Mouse (Mus musculus): ENCODE data around the gene Large1. TPM values are rescaled to one million over a fixed set of nuclear protein-coding genes. Genes with fewer than 3 reads are reported as not detected.
"Not testable (repeated sequence)": the region's sequence is repeated elsewhere in the genome, so short reads cannot be mapped to it uniquely, and the experiment has no call there.

The Large1 gene
- under 1 TPM in 1 of 3 experiments, not detected in 2; 0.51 TPM for polyA plus RNA-seq (2017; shearing (Covaris generic))

- peak; percentile 88 for ATAC-seq
These were observed at the start of gene Large1 for GRCm38 (mm10) chr8:73353108-73353793. Gene Large1 (minus strand): TSS chr8:73353540.

DNA sequence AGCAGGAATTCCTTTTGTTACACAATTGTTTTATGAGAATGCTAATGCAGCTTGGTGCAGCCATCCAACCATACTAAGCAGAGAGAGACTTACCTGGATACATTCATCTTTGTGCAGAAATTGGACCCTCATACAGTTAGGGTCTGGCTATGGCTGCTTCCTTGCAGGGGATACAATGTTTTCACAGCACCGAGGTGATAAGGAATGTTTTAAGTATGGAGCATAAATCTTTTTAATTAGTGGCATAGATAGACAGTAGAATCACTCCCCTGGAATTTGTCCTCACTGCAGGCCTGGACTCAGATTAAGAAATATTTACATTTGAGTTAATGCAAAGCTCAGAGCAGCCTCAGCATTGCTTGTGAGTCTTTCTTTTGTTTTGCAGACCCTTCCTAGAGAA, 47.0 kb upstream of the Large1 start:
- ATAC-seq = no peak

- ATAC-seq = not testable (repeated sequence)
These were observed 19.7 kb upstream of the Large1 start for GRCm38 (mm10) chr8:73373001-73373400.

DNA sequence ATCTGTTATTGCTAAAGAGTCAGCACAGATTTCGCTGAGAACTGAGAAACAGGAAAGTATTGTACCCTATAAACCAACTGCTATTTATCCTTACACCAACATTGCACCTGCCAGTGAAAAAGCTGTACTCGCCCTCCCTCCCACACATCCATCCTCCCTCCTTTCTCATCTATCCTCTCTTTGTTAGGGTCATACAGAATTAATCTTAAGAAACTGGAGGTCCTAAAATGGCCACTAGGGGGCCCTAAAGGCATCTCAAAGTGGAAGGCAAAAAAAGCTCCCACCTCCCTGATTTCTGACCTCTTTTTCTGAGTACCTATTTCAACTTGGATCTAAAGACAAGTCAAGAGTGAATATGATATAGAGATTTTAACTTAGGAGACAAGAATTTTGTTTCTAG, 2.6 kb upstream of the Large1 start:
- ATAC-seq = peak; percentile 14

DNA sequence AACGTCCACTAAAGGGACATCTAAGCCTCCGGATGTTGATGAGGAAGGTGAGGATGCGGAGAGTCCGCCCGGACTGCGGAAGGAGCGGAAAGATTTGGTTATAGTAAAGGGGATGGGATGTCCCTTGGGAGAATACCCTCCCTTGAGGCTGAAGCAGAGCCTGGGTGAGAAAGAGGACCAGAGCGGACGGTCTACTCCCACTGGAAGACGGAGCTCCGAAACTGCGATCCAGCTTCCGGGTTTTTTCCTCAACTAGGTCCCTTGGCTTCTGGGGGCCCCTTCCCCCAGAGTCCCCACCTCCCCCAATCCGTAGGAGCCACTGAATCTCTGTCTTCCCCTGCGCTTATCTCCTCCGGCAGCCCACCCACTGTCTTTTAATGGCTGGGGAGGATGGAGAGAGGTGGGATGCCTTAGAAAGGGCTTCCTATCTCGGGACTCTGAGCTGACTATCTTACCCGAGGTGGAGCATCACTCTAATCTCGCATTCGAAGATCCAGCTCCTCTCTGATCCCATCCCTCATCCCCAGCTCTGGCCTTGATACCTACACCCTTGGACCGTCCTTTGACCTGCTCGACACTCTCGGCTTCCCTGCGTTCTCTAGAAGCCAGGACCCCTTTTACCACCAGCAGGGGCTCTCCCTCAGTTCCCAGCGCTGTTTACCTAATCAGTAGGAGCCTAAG, 1.0 kb upstream of the Large1 start:
- peak; percentile 6 for ATAC-seq

DNA sequence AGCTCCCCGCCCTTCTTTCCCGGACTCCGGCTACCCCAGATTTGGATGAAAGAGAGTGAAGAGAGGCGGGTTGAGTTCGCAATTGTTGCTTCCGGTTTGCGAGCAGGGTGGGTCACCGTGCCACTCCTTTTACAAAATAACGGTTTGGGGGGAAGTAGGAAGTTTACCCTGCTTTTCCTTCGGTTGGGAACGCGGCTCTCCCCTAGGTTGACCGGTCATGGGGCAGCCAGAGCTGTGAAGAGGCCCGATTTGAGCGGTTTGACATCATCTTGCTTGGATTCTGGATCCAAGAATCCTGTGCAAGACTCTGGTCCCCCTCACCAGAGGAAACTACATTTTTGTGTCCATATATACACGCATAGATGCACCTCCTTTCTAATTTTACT, 447 bp upstream of the Large1 start:
- peak; percentile 1 for ATAC-seq

- ATAC-seq = no peak
These were observed 836 bp downstream of the Large1 start for GRCm38 (mm10) chr8:73352301-73353107.

GRCm38 (mm10) chr8:73350366-73350765, 3.0 kb downstream of the Large1 start:
- no peak for ATAC-seq

DNA sequence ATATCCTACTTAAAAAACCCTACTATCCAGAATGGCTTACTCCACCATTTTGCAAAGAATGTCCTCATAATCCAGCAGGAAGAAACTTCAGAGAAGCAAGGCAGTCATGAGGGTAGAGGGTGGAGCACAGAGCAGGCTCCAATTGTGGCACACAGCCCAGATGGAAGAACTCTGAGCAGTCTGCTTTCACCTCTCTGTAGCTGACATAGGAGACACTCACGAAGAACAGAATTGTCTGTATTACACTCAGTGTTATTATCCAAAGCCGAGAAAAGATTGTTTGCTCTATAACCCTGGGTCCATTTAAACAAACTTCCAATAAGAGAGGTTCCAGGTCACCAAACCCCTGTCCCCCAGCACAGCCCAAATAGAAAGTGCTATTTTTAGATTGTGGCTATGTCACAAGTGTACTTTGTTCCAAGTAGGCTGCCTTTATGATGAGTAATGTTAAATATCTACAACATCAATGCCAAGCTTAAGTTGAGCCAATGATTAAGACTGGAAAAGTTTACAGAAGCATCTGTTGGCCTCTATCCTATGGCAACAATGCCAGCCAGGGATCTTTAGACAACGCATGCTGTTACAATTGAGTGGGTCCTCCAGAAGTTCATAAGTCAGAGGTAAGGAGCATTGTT, 10.5 kb downstream of the Large1 start:
- no peak for ATAC-seq

DNA sequence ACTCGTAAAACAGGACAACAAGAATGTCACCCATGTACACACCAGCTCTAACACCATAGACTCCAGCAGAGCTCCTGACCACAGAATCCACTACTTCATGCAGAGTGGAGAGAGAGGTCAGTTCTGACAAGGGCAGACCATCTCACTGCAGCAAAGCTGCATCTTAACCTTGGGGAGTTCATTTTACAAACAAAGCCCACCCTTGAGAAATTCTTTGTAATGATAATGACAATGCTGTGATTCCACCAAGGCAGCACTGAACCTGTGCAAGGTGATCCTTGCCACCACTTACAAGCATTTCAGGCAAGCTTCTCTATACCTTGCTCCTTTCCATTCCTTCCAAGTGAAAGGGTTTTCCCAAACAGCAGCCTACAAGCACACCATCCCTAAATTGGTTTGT, 16.5 kb downstream of the Large1 start:
- ATAC-seq = no peak

GRCm38 (mm10) chr8:73329131-73329530, 24.2 kb downstream of the Large1 start:
- no peak for ATAC-seq

DNA sequence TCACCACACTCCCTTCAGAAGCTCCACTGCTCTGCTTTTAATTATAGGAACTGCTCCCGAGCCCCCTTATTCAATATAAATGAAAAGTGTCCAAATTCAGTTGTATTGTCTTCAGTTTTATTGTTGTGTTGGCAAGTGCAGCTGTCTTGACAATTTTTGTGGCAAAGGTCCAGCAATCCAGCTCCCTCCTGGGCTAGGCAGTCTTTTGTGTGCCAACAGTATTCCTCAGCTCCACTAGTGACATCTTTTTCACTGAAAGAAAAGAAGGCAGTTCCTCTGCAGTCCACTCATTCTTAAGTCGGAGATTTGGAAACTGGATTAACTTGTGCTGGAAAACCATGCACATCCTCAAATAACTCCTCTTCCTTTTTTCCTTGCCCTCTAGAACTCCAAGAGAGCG, 25.3 kb downstream of the Large1 start:
- no peak for ATAC-seq

- no peak for ATAC-seq
These were observed 28.7 kb downstream of the Large1 start for GRCm38 (mm10) chr8:73324667-73325066.

DNA sequence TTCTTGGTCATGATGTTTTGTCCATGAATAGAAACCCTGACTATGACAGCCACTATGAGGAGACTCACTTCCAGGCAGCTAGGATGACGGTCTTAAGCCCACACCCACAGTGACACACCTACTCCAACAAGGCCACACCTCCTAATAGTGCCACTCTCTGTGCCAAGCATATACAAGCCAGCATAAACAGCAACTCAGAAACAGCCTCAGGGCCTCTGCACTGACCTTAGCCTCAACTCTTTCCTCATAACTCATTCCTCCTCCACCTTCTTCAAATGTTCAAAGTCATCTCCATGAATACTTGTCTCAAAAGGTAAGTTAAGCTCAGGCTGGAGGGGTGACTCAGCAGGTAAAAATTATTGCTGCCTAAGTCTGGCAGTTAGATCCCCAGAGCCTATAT, 29.7 kb downstream of the Large1 start:
- ATAC-seq = no peak

DNA sequence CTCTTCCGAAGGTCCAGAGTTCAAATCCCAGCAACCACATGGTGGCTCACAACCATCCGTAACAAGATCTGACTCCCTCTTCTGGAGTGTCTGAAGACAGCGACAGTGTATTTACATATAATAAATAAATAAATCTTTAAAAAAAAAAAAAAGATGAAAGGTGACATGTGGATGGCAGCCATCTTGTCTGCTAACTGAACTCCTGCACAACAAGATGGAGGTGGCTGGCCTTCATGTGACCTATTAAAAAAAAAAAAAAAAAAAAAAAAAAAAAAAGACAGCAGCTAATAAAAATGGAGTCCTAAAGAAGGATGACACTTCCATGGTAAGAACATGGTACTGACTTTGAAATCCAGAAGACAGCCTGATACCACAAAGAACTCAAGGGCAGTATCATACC, 33.8 kb downstream of the Large1 start:
- ATAC-seq = not testable (repeated sequence)

DNA sequence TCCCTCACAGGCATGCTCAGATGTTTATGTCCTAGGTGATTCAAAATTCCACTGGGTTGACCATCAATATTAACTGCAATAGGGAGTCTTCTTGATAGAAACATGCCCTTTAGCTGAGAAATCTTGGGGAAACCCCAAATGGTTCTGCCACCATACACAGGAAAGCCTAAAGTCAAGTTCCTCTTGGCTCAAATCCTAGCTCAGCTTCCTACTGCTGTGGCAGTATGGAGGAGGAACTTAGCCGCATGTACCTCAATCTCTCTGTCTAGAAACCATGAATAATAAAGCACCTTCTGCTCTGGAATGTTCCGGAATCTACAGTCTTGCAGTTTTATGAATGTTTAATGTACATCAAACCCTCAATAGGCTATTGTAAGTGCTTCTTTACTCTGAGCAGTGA, 39.4 kb downstream of the Large1 start:
- ATAC-seq = no peak

- ATAC-seq = no peak
These were observed 40.4 kb downstream of the Large1 start for GRCm38 (mm10) chr8:73312714-73313607.

GRCm38 (mm10) chr8:73310471-73310870, 42.9 kb downstream of the Large1 start:
- no peak for ATAC-seq

DNA sequence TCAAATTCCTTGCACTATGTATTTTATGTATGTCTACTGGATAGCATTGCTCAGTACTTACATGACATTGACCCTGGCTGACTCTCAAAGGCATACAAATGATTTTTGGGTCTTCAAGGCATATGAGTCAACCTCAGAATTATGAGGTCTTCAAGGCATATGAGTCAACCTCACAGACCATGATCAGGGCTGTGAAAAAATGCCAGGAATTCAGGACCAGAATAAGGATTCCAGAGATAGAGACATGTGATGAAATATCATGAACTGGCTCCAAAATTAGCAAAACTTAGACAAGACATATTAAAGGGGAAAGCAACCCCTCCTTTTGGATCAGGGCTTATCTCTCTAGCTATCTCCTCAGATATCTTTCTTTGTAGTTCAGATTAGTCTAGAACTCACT, 43.3 kb downstream of the Large1 start:
- no peak for ATAC-seq

DNA sequence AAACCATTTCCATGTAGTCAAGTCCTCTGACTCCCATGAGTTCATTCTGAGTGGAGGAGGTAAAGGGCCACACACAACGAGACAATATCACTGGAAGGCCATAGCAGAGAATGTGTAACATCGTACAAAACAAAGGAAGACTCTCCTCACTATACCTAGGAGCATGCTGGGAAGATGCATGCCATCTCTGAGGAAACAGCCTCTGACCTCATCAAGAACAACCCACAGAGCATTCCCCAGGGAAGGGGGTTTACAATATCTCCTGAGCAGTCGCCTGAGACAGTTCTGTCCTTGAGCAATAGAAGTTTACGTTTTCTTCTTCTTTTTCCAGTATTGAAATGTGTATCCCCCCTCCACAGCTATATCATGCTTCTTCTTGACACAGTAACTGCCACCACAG, 49.4 kb downstream of the Large1 start:
- ATAC-seq = no peak

DNA sequence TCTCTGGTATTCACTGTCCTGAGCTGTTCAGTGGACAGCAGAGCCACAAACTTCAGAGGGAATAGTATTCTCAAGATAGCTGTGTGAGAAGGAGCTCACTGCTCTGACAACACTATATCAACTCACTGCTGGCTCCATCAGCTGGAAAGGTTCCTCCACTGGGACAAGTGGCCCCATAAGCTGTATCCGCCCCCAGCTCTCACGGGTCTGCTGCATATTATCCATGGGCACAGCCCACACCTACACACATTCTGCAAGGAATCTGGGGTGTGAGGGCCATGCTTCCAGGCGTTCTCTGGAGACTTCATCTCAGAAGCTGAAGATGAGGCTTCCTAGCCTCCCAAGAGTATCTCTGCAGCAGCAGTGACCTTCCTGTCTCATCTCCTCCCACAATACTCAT, 50.4 kb downstream of the Large1 start:
- ATAC-seq = no peak

- ATAC-seq = no peak
These were observed 57.8 kb downstream of the Large1 start for GRCm38 (mm10) chr8:73295531-73295930.
